Mouse (Mus musculus) embryo, embryonic 10.5 days (tissue): ENCODE results near the gene Pold2.
A peak's percentile ranks its signal among the peaks of the same experiment; 100 is the strongest.

ENCODE experiments used
- DNase-seq: peaks from one replicate; pipeline ENCODE4 v3.0.0-alpha.2; 2015; ENCODE audit warnings: low spot score

Gene Pold2

DNA sequence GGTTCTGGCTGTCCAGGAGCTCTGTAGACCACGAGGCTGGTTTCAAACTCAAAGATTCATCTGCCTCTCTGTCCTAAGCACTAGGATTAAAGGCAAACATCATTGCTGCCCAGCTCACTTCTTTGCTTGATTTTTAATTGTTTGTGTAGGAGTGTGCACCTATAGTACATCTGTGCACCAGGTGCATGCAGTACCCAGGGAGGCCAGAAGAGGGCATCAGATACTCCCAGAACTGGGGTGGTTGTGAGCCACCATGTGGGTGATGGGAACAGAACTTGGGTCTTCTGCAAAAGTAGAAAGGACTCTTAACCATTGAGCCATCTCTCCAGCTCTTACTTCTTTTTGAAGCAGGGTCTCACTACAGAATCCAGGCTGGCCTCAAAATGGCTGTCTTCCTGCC lies 19.4 kb downstream of the Pold2 start:
- no peak for DNase-seq

DNA sequence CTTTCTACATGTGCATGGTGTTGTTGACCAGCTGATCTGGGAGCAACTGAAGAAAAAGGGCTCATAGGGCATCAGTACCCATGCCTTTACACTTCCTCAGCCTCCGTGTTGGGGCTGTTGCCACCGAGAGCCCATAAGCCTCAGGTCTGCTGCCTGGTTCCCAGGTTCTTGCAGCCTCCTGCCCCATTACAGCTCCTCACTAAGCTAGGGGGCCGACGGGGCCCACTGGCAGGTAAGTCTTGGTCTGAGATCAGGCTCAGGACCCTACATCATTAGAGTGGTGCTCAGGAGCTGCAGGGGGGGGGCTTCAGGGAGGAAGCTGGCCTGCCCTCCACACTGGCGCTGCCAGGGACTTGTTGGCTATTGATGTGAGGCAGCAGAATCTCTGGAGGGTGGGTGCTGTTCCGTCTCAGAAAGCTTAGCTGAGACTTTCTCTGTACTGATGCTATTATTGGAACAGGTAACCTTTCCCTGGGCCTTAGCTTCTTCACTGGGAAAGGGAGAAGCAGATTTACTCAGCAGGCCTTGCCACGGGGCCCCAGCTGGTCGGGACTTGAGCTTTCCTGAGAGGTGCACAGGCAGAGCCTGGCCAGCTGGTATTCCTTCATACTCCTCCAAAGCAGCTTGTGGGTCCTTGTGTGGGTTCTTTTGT lies 21.5 kb downstream of the Pold2 start:
- DNase-seq: no peak

DNA sequence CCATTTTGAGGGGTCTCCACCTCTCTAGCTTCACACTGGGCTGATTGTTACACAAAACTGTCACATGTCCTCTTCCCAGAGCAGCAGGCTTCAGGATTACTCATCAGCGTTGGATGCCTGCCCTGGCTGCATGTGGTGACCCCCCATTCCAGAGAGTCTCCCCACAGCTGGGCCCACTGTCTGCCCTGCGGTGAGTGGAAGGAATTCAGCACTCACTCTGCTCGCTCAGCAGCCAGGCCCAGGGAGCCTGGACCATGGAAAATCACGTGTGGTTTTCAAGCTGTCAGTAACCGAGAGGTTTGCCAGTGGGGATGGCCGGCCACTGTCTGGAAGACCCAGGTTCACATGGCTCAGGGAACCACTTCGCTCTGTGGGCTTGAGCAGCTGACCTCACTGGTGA lies 22.2 kb downstream of the Pold2 start:
- no peak for DNase-seq

DNA sequence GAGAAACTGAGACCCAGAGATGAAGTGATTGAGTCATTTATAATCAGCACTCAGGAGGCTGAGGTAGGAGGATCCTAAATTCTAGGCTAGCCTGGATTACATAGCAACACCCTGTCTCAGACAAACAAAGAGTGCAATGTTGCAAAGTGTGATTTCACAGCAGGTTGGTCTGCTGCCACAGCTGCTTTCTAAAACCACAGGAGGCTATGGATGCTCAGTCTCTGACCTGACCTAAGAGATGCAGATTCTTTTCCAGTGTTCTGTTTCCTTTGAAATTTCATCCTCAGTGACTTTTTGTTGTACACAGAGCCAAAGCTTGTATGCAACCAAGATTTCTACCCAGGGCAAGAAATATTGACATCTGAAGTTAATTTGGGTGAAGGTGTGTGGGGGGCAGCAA lies 22.6 kb downstream of the Pold2 start:
- no peak for DNase-seq

DNA sequence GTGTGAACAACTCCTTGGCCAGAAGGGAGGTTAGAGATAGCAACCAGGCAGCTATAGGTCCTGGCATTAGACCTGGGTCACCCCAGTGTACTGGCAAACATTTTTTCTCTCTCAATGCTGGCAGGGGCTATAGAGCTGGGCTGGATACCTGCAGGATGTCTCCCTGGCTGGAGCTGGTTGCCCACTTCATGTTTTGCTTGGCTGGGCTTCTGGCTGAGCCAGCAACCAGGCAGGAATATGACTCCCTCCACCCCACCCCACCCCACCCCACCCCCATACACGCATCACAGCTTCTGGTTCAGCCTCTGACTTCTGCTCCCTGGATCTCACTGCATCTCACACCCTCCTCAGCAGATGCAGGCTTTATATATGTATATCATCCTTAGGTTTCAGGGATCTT lies 25.8 kb downstream of the Pold2 start:
- DNase-seq: no peak

DNA sequence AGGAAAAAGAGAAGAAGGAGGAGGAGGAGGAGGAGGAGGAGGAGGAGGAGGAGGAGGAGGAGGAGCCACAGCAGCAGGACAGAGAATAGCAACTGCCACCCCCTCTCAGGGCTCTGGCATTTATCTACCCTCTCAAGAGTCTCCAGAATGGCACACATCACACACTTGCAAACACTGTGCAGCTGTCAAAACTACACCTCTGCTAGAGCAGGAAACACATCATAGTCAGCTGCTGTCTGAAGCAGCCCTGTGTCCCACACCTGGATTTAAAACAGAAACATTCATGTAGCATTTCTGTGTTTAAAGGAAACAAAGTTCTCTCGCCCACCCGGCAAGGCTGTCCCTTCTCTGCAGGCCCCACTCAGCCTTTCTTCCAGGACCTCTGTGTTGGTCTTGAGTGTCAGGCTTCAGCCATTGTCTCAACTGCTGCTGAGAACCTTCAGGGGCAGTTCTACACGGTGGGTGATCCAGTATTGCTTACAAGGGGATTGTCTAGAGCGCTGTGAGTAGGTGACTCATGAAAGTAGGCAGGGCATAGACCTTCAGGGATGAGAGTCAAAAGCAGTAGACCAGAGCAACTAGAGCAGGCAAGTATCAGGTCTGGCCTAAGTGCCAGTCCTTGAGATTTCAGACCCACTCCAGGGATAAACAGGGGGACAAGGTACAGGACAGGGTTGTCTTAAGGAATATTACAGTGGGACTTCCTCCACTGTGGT lies 26.9 kb downstream of the Pold2 start:
- DNase-seq: no peak

DNA sequence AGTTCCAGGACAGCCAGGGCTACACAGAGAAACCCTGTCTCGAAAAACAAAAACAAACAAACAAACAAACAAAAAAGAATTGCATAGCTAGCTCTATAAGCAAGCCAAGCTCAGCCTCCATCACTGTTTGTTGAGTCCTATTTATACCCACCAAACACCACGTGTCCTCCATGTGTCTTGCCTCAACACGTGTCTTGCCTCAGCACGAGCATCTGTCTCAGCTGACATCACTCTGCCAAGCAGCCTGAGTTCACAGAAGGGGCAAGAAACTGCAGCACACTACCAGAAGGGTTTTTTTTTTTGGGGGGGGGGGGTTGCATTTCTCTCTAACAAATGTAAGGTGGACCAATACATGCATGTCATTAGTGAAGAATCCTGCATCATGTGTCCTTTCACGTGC lies 27.6 kb downstream of the Pold2 start:
- DNase-seq: no peak

DNA sequence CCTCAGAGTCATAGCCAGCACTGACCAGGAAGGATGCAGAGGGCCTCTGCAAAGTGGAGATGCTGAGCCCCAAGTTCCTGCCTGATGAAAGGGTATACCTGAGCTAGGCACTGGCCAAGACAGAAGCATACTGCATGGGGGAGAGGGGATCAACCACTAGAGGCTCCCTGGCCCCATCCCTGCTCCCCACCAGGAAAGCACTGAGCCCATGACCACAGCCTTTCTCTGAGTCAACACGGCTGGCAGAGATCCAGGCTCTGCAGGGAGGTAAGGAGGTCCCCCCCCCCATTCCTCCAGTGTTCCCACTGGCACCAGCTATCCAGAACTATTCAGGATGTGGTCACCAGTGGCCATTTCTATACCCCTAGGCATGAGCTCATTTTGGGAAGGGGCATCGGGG lies 28.8 kb downstream of the Pold2 start:
- DNase-seq: no peak

DNA sequence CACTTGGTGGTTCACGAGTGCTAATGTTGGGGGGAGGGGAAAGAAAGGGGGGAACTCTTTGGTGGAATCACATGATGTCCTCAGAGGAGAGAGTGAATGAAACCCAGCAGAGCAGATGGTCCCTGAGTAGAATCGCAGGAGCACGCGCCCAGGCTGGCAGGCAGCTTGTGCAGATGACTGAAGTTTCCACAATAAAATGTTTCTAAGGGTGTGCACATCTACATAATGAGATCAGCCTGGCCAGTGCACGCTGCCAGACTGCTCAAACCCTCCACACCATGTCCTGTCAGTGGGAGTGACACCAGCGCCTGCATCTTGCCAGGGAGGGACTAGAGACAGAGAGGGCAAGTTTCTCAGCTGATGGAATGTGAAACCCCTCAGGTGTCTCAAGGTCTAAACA lies 29.4 kb downstream of the Pold2 start:
- DNase-seq: no peak

DNA sequence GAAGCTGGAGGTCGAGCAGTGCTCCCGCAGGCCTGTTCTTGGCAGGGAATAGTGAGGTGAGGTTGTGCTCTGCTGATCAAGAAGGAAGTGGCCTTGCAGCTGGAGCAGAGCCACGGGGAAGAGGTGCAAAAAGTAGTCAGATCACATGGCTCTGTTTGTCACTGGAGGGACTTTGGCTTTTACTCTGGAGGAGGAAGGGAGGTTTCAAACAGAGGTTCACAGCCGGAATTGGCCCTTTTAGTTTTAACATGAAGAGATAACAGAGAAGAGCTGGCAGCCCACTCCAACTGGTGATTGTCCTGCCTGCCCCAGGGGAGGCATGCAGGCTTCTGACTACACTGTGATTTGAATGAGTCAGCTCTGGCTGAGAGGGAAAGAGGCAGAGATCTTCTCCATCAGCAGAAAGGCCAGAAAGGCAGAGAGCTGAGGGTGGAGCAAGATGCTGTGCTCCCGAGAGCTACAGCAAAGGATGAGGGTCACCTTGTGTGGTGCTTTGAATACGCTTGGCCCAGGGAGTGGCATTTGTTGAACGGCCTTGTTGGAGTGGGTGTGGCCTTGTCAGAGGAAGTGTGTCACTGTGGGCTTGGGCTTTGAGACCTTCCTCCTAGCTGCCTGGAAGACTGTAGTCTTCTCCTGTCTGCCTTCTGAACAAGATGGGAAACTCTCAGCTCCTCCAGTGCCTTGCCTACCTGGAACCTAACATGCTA lies 31.3 kb downstream of the Pold2 start:
- no peak for DNase-seq

DNA sequence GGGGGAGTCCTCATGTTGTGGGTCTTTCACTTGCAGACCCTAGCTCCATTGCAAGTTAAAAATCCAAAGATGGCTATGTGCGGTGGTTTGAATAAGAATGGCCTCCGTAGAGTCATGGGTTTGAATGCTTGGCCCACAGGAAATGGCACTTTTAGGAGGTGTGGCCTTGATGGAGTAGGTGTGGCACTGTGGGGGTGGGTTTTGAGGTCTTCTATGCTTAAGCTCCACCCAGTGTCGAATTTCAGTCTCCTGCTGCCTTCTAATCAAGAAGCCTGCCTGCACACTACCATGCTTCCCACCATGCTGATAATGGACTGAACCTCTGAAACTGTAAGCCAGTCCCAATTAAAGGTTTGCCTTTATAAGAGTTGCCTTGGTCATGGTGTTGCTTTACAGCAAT lies 35.0 kb downstream of the Pold2 start:
- no peak for DNase-seq

DNA sequence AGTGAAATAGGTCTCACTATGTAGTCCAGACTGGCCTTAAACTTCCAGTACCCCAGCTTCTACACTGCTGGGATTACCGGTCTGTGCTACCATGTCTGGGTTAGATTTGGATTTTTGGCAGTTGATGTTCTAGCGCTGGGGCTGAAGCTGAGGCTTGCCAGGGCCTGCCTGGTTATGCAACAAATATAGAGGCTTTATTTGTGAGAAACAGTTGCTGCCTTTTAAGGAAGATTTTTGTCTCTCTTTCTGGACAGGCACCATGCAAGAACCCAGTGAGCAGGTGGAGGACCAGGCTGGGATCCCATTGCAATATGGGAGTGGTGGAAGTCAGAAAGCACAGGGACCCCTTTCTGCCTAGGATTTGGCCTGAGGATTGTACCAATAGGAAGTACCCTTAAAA lies 36.3 kb downstream of the Pold2 start:
- no peak for DNase-seq

DNA sequence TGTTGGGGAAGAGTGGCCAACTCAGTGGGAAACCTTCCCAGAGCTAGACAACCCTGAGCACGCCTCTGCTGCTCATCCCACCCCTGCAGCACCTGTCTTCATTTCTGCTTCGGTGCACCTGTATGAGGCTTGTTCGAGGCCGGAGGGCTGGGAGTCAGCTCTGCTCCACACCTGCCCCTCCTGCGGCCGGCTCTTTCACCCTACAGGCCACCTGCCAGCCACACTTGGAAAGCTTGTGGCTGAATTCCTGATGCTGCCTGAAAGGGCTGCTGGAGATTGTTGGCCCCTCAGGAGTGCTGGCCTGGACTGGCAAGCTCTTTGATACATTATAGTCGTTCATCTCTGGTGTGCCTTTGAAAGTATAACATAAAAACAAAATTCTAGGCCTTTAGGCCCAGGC lies 37.7 kb downstream of the Pold2 start:
- DNase-seq: no peak

DNA sequence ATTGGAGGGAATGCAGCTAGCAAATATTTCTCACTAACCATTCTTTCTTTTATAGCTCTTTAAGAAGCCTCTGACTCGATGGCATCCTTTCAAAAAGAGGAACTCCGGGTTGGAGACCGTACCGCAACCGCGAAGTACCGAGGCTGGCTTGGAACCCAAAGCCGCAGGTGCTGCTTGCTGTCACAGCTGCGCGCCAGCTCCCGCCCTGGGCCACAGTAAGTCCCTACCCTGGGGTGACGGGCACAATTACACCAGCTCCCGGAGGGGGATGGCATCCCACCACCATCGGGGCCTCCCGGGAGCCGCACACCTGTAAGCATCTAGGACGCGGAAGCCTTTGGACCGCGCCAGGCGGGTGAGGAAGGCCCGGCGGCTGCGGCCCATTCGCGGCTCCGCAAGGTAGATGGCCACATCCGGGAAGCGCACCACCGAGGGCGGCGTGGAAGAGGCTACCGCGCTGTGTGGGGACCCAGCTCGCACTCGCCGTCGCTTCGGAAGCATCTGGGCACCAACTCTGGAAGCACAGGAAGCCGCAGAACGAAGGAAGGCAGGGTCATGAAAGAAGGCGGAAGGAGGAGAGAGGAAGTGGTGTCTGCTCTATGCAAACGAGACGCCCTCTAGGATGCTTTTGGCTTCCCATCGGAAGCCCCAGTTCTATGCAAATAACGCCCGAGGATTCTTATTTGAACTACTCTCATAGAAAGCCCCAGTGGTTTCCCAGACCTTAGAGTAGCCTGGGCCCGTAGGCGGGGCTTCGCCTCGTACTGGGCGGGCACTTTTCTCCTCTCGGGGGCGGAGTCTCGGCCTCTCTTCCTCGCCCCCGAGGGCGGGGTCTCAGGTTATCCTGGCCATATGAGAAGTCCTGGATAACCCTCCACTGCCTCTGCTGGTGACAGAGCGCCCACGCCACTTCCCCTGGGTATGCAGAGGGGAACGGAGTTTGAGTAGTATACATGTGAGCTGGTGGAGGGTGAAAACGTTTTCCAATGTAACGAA lies 40.5 kb downstream of the Pold2 start, which contains the start of gene Polm:
Polm (minus strand) TSS at position 766 of the 996 bp plus-strand sequence.
- peak; percentile 98 for DNase-seq

DNA sequence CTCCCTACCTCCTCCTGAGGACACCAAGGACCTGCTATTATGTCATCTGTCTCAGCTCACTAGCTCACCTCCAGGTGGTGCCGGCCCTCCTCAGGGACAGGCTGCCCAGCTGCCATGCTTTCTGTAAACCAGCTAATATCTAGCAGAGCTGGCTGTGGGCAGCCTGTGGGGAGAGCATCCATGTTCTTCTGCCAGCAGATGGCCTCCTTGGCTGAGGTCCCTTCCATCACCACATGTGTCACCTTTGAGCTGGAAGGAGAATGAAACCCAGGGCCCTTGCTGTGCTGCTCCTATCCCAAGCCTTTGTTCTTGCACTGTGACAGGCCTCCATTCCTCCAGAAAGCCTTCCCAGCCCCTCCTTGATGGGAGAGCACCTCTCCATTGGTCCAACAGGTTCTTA lies 42.0 kb downstream of the Pold2 start:
- peak; percentile 21 for DNase-seq

DNA sequence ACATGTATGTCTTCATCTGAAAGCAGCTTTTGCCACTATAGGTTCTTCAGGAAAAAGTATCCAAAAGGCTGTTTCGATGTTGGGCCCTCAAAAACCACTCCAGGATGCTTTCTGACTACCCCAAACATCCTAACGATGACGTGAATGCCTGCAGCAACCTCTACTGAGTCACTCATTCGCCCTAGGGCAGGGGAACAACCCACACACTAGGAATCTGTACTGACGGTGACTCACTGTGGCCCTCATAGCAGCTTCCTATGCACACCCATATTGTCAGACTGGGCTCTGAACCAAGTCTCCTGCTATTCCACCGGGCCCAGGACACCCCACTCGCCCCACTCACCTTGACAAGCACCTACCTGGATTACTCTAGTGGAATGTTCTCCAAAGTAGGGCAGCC lies 43.0 kb downstream of the Pold2 start:
- DNase-seq: no peak

DNA sequence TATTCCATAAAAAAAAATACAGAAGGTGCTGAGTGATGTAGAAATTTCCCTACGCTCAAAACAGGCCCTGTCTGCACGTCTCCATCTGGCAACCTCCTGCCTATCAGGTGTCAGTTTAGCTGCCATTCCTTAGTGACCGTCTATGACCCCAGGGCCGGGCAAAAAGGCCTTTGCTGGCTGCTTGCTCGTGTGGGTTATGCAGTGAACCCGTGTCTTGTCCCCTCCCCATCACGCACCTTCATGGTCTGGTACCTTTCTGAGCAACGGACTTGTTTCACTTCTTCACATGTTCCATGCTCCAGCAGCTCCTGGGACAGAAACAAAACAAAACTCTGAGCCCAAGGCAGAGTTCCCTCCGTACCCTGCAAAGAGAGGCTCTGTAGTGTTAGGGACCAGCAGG lies 43.6 kb downstream of the Pold2 start:
- DNase-seq: no peak

DNA sequence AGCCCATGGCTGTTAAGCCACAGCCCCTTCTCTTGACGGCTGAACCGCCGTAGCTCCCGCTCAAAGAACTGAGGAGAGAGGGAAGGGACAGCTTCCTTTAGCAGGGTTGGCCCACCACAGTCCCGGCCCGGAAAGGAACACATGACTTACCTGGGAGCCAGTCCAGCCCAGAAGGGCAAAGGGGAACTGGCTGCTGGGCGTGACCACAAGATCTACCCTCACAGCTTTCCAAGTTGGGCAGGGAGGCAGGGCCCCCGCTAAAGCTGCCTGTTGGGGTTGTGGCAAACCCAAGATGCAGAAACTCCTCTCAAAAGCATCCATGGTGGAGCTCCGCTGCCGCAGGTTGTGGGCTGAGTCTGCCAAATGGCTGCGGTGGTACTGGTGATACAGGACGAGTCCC lies 48.8 kb downstream of the Pold2 start:
- no peak for DNase-seq

DNA sequence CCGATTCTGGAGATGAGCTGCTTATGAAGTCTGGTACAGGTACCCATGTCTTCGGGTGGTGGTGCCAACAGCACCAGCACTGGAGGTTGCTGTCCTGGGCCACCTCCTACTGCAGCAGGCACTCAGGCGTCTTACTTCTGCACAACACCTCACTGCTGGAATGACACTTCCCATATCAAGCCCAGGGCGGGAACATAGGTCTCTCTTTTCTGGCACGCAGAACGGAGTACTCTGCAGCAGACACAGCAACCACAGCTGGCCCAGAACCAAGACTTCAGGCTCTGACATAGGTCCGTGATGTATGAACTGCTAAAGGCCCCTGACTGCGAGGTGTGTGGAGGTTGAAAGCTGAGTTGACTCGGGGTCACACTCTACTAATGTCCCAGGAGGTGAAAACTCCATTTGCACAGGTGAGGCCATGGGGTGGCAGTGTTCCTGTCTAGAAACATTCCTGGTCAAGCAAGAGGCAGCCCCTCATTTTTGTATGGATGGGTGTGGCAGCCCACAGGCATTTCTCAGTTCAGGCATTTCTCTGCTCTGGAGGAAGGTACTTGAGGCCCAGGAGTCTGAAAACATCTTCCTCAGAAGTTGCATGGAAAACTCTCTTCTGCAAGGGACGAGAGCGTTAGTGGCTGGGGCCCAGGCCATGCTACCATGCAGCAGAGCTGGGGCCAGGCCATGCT lies 49.4 kb downstream of the Pold2 start:
- DNase-seq: no peak

DNA sequence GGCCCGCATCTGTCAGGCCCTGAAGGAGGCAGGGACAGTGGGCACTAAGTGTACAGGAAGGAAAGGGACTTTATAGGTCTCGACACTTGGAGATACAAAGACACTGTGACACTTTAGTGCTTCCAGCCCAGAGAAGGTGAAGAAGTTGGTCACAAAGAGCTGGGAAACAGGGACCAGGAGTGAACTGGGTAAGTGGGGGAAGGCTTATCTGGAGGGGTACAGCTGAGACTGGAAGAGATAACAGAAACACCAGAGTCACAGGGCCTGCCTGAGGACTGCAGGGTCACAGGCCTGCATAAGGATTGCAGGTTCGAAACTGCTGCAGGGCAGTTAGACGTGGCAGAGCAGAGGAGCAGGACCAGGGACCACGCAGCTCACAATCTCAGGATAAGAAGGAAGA lies 50.2 kb downstream of the Pold2 start:
- DNase-seq: no peak

DNA sequence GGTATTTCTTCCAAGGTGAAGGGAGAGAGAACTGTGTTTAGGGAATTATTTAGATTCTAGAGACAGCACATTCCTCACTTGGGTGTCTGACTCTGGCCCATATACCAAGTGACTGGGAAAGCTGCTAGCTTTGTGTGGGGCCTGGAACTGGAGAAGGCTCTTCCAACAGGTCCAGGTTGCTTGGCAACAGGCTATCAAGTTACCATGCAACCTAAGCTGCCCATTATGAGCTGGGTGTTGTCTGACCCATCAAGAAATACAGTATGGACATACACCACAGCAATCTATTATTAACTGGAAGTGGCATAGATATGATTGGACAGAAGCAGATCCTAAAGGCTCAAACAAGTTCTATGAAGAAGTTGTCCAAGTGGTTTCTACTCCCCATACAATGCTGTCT lies 52.7 kb downstream of the Pold2 start:
- no peak for DNase-seq
